10 mouse cellular contexts compared by ENCODE assay signal in genomic region chr7:19176516-19176947, GRCm38 (mm10). TPM values are rescaled to one million over a fixed set of nuclear protein-coding genes. Genes with fewer than 3 reads are reported as not detected.
DNase-seq lines count a peak whose midpoint lies in the region; ATAC-seq and TF ChIP-seq lines count a peak whose summit lies in the region.
"Had no signal": no experiment of that assay in that cellular context is flagged by ENCODE, and none has a peak within 500 bp of the region (broad histone marks: within the 10 kb centered on the region; RNA-seq: fewer than 3 reads in every experiment).

No protein-coding gene starts in this region.

- no peaks in the 10 kb centered on the region for H3K9me3 ChIP-seq in heart, embryonic 11.5 days (replicated peaks; ENCODE audit: control insufficient read depth, low read length)
- no peaks in the 10 kb centered on the region for H3K9me3 ChIP-seq in limb, embryonic 11.5 days (ENCODE audit: control insufficient read depth, low read length)
- H3K9me3 ChIP-seq in stomach, embryonic 15.5 days: no peaks in the 10 kb centered on the region

- ATAC-seq in heart, embryonic 11.5 days (replicated peaks; ENCODE audit: insufficient number of reproducible peaks, low FRiP score, low TSS enrichment): no peak
- no peak for ATAC-seq in limb, embryonic 11.5 days (ENCODE audit: insufficient number of reproducible peaks, low FRiP score, low TSS enrichment, low read depth)
- no peak for ATAC-seq in stomach, embryonic 15.5 days (ENCODE audit: insufficient read depth, low FRiP score, low read depth)

- TF ChIP-seq POLR2A in testis, adult 2 months (IDR thresholded peaks at IDR 0.05; ENCODE audit: control insufficient read depth, low read depth, low read length): 0 out of 2 replicates have a peak, but pooled peaks have one; percentile 5

- H3K4me3 ChIP-seq in heart, embryonic 11.5 days (ENCODE audit: low read depth, low read length): peak overlapping the region; percentile 3; the same call in 1 of the 2 replicates
- peak overlapping the region; percentile 84 for H3K4me3 ChIP-seq in testis, adult 2 months (ENCODE audit: control insufficient read depth, low read depth, low read length)
- peak overlapping the region; percentile 5; the same call in 1 of the 2 replicates for H3K4me3 ChIP-seq in limb, embryonic 11.5 days (ENCODE audit: low read depth, low read length)
- peak overlapping the region; percentile 20 for H3K4me3 ChIP-seq in stomach, embryonic 15.5 days (replicated peaks)

- H3K27me3 ChIP-seq in heart, embryonic 11.5 days (ENCODE audit: control insufficient read depth, insufficient read depth, low read length): peaks cover 45% of the 10 kb centered on the region
- H3K27me3 ChIP-seq in testis, adult 2 months (ENCODE audit: control insufficient read depth, insufficient read depth, low read length): peaks cover 7% of the 10 kb centered on the region
- H3K27me3 ChIP-seq in limb, embryonic 11.5 days (ENCODE audit: control insufficient read depth, insufficient read depth, low read length): peaks cover 51% of the 10 kb centered on the region
- peaks cover 51% of the 10 kb centered on the region for H3K27me3 ChIP-seq in stomach, embryonic 15.5 days (replicated peaks)

- no peak overlapping the region for H3K9ac ChIP-seq in heart, embryonic 11.5 days (ENCODE audit: low read depth, low read length)
- H3K9ac ChIP-seq in limb, embryonic 11.5 days (ENCODE audit: low read length): no peak overlapping the region
- no peak overlapping the region for H3K9ac ChIP-seq in stomach, embryonic 15.5 days

- H3K4me1 ChIP-seq in heart, embryonic 11.5 days (ENCODE audit: control insufficient read depth, insufficient read depth, low read length): peaks cover 27% of the 10 kb centered on the region
- H3K4me1 ChIP-seq in testis, adult 2 months (ENCODE audit: control insufficient read depth, insufficient read depth, low read length): peaks cover 51% of the 10 kb centered on the region
- peaks cover 5% of the 10 kb centered on the region; the same call in 1 of the 2 replicates for H3K4me1 ChIP-seq in limb, embryonic 11.5 days (ENCODE audit: control insufficient read depth, insufficient read depth, low read length)
- H3K4me1 ChIP-seq in stomach, embryonic 15.5 days: peaks cover 26% of the 10 kb centered on the region

- TF ChIP-seq CTCF in testis, adult 2 months (IDR thresholded peaks at IDR 0.05; ENCODE audit: control insufficient read depth, insufficient read depth, insufficient replicate concordance, low read depth, low read length): no peak

- 6% methylated on average over 18 of the region's 21 CpGs for WGBS in heart, embryonic 11.5 days (ENCODE audit: insufficient replicate concordance)
- 5% methylated on average over 21 of the region's 21 CpGs for WGBS in limb, embryonic 11.5 days
- WGBS in stomach, embryonic 15.5 days: 3% methylated on average over 17 of the region's 21 CpGs

- no peak for DNase-seq in heart, postnatal 36 days
- DNase-seq in testis, postnatal 10 days (ENCODE audit: low spot score): no peak
- no peak for DNase-seq in limb, embryonic 11.5 days (ENCODE audit: low spot score)
- no peak for DNase-seq in cerebellum, postnatal 36 days
- no peak for DNase-seq in T-cell, adult 2 months (ENCODE audit: low spot score)
- DNase-seq: heart, postnatal 10 days had no signal

- H3K4me2 ChIP-seq in heart, embryonic 11.5 days: peak overlapping the region; percentile 46
- peak overlapping the region; percentile 39 for H3K4me2 ChIP-seq in limb, embryonic 11.5 days (ENCODE audit: low read depth, severe bottlenecking)
- peak overlapping the region; percentile 39 for H3K4me2 ChIP-seq in stomach, embryonic 15.5 days

- no peaks in the 10 kb centered on the region for H3K36me3 ChIP-seq in heart, embryonic 11.5 days (ENCODE audit: control insufficient read depth, insufficient read depth, low read length)
- no peaks in the 10 kb centered on the region for H3K36me3 ChIP-seq in testis, adult 2 months (ENCODE audit: control insufficient read depth, insufficient read depth, low read length)
- no peaks in the 10 kb centered on the region for H3K36me3 ChIP-seq in limb, embryonic 11.5 days (ENCODE audit: control insufficient read depth, insufficient read depth, low read length)
- no peaks in the 10 kb centered on the region for H3K36me3 ChIP-seq in stomach, embryonic 15.5 days

- H3K27ac ChIP-seq in heart, embryonic 11.5 days (ENCODE audit: low read depth, low read length): no peak overlapping the region
- no peak overlapping the region for H3K27ac ChIP-seq in testis, adult 2 months (ENCODE audit: control insufficient read depth, insufficient read depth, low read depth, low read length)
- no peak overlapping the region for H3K27ac ChIP-seq in limb, embryonic 11.5 days (replicated peaks; ENCODE audit: low read depth, low read length)
- H3K27ac ChIP-seq in stomach, embryonic 15.5 days: no peak overlapping the region

- intact Hi-C loops in heart, postnatal 36 days (cut with DNase I): loop anchor here (5.0 kb wide), 3 partner anchors 106 to 166 kb away; partner anchors contain the start of genes Ercc1, Ppm1n and Rtn2

RNA-seq across cellular contexts. Expression of gene Eml2, which starts 0.3 kb away (rescaled TPM):
- 5.4 and 6.9 TPM in 2 replicates for polyA plus RNA-seq in heart, embryonic 11.5 days (2014; fragmentation: Nextera tagmentation; extraction: Ambion mirVana)
- total RNA-seq in heart, postnatal 36 days (2021): 10 to 100 TPM; 34.3 to 44.4 TPM
- polyA plus RNA-seq in testis, adult 2 months (2012; rRNA removed): 11.1 and 12.9 TPM in 2 replicates
- polyA plus RNA-seq in limb, embryonic 11.5 days (2014; fragmentation: Nextera tagmentation; extraction: Ambion mirVana): 2.2 and 2.3 TPM in 2 replicates
- polyA plus RNA-seq in stomach, embryonic 15.5 days (2015; fragmentation: Nextera tagmentation; extraction: Ambion mirVana): 10.6 and 10.7 TPM in 2 replicates

RNA-seq across cellular contexts. Expression of gene Gipr, which starts 10.6 kb away (rescaled TPM):
- 9.0 and 10.8 TPM in 2 replicates for polyA plus RNA-seq in heart, embryonic 11.5 days (2014; fragmentation: Nextera tagmentation; extraction: Ambion mirVana)
- under 1 TPM in 1 of 2 experiments, not detected in 1; 0.14 TPM for total RNA-seq in heart, postnatal 36 days (2021)
- polyA plus RNA-seq in testis, adult 2 months (2012; rRNA removed): 20.9 and 24.3 TPM in 2 replicates
- polyA plus RNA-seq in limb, embryonic 11.5 days (2014; fragmentation: Nextera tagmentation; extraction: Ambion mirVana): 0.23 TPM in 1 of 2 replicates, not detected in the other
- 2.3 and 2.9 TPM in 2 replicates for polyA plus RNA-seq in stomach, embryonic 15.5 days (2015; fragmentation: Nextera tagmentation; extraction: Ambion mirVana)
- total RNA-seq: common myeloid progenitor, adult 5-6 weeks had no signal

RNA-seq across cellular contexts. Expression of gene Snrpd2, which starts 27.0 kb away (rescaled TPM):
- 120 and 125 TPM in 2 replicates for polyA plus RNA-seq in heart, embryonic 11.5 days (2014; fragmentation: Nextera tagmentation; extraction: Ambion mirVana)
- 10 to 100 TPM; 66.8 to 67.0 TPM for total RNA-seq in heart, postnatal 36 days (2021)
- 135 and 140 TPM in 2 replicates for polyA plus RNA-seq in testis, adult 2 months (2012; rRNA removed)
- 179 and 183 TPM in 2 replicates for polyA plus RNA-seq in limb, embryonic 11.5 days (2014; fragmentation: Nextera tagmentation; extraction: Ambion mirVana)
- 131 and 141 TPM in 2 replicates for polyA plus RNA-seq in stomach, embryonic 15.5 days (2015; fragmentation: Nextera tagmentation; extraction: Ambion mirVana)

RNA-seq across cellular contexts. Expression of gene Qpctl, which starts 27.4 kb away (rescaled TPM):
- 6.4 and 7.6 TPM in 2 replicates for polyA plus RNA-seq in heart, embryonic 11.5 days (2014; fragmentation: Nextera tagmentation; extraction: Ambion mirVana)
- total RNA-seq in heart, postnatal 36 days (2021): 1 to 10 TPM; 3.8 to 4.8 TPM
- 12.7 and 13.5 TPM in 2 replicates for polyA plus RNA-seq in testis, adult 2 months (2012; rRNA removed)
- polyA plus RNA-seq in limb, embryonic 11.5 days (2014; fragmentation: Nextera tagmentation; extraction: Ambion mirVana): 10.7 and 11.7 TPM in 2 replicates
- polyA plus RNA-seq in stomach, embryonic 15.5 days (2015; fragmentation: Nextera tagmentation; extraction: Ambion mirVana): 13.5 and 14.7 TPM in 2 replicates

RNA-seq across cellular contexts. Expression of gene Gpr4, which starts 35.8 kb away (rescaled TPM):
- polyA plus RNA-seq in heart, embryonic 11.5 days (2014; fragmentation: Nextera tagmentation; extraction: Ambion mirVana): 1.3 and 1.4 TPM in 2 replicates
- total RNA-seq in heart, postnatal 36 days (2021): 10 to 100 TPM in 1 of 2 experiments, 1 to 10 TPM in 1; 7.9 to 10.6 TPM
- 9.5 and 16.2 TPM in 2 replicates for polyA plus RNA-seq in testis, adult 2 months (2012; rRNA removed)
- polyA plus RNA-seq in limb, embryonic 11.5 days (2014; fragmentation: Nextera tagmentation; extraction: Ambion mirVana): 8.7 and 10.5 TPM in 2 replicates
- 1.5 and 1.6 TPM in 2 replicates for polyA plus RNA-seq in stomach, embryonic 15.5 days (2015; fragmentation: Nextera tagmentation; extraction: Ambion mirVana)
- total RNA-seq: common myeloid progenitor, adult 5-6 weeks had no signal

Comparison
In these comparisons a context has a peak if more than half of its experiments do, and no peak if none do; other contexts are left out.
1. H3K4me3 ChIP-seq: peak in every context shown above with its lines; median percentile 84 in testis, adult 2 months; 20 in stomach, embryonic 15.5 days; 5 in limb, embryonic 11.5 days; 3 in heart, embryonic 11.5 days.